Mouse (Mus musculus) liver, embryonic 14.5 days (tissue): ENCODE measurements around the gene Havcr1.

Source experiments
- CTCF ChIP-seq: IDR thresholded peaks from 2 replicates; pipeline ENCODE4 v1.5.1; 2016; ENCODE audit warnings: antibody characterized with exemption, low read depth, control low read depth
- EP300 ChIP-seq: IDR thresholded peaks from 2 replicates; pipeline ENCODE4 v1.6.1; 2016; ENCODE audit warnings: antibody characterized with exemption, low read depth

DNA sequence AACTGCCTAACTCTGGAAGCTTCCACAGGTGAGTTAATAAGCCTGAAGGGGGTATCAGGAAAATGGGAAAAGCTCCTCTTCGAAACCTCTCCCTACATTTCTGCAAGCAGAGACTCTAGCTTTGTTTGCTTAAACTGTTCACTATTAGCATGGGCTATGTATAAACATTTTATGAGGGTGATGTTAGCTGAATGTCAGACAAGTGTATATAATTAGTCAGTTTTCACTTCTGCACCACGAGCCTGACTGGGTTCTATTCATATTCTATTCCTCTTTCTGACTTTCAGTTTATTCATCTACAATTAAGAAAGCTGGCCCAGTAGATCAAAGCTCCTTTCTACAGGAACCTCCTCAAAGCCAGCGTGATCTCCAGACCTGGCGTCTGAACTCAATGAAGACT is 4.6 kb downstream of the Havcr1 start:
- no peak for TF ChIP-seq CTCF
- TF ChIP-seq EP300, result no peak
